Comparison of ENCODE assay signal across 8 mouse cellular contexts in genomic region chr3:89308089-89308488, GRCm38 (mm10). TPM values are rescaled to one million over a fixed set of nuclear protein-coding genes. Genes with fewer than 3 reads are reported as not detected.
DNase-seq lines count a peak whose midpoint lies in the region; ATAC-seq and TF ChIP-seq lines count a peak whose summit lies in the region.

No protein-coding gene starts in this region.

- TF ChIP-seq CTCF in Patski (IDR thresholded peaks at IDR 0.05) = no peak

- ATAC-seq in Patski = peak; percentile 42
- ATAC-seq in intestine, embryonic 15.5 days = peak; percentile 67; the same call in 1 of the 2 replicates
- peak; percentile 34; the same call in 1 of the 2 replicates for ATAC-seq in liver, embryonic 13.5 days (ENCODE audit: low read depth)
- peak; percentile 68; the same call in 1 of the 2 replicates for ATAC-seq in neural tube, embryonic 12.5 days (ENCODE audit: low FRiP score, low read depth)

- H3K4me1 ChIP-seq in intestine, embryonic 15.5 days (replicated peaks) = peaks cover 8% of the 10 kb centered on the region
- 0 out of 2 replicates have a peak, but pooled peaks cover 4% of the 10 kb centered on the region for H3K4me1 ChIP-seq in liver, embryonic 13.5 days (replicated peaks)
- H3K4me1 ChIP-seq in neural tube, embryonic 12.5 days = no peaks in the 10 kb centered on the region

- peak; percentile 76 for DNase-seq in A20 (ENCODE audit: low read depth, low spot score)
- no peak for DNase-seq in Patski (ENCODE audit: low read depth, low spot score)
- DNase-seq in cerebellum, postnatal 14 days = peak; percentile 84
- DNase-seq in gastrocnemius, postnatal 25 days = peak; percentile 52
- peak; percentile 34 for DNase-seq in liver, embryonic 13.5 days
- peak; percentile 70 for DNase-seq in thymus, postnatal 0 days (ENCODE audit: low spot score)

- no peaks in the 10 kb centered on the region for H3K36me3 ChIP-seq in intestine, embryonic 15.5 days
- no peaks in the 10 kb centered on the region for H3K36me3 ChIP-seq in liver, embryonic 13.5 days
- no peaks in the 10 kb centered on the region for H3K36me3 ChIP-seq in neural tube, embryonic 12.5 days

- 5% methylated on average over 9 of the region's 9 CpGs for WGBS in intestine, embryonic 15.5 days
- WGBS in liver, embryonic 13.5 days (ENCODE audit: insufficient replicate concordance) = 7% methylated on average over 9 of the region's 9 CpGs
- WGBS in neural tube, embryonic 12.5 days = 4% methylated on average over 9 of the region's 9 CpGs

- no peak overlapping the region for H3K4me2 ChIP-seq in intestine, embryonic 15.5 days (replicated peaks)
- no peak overlapping the region for H3K4me2 ChIP-seq in liver, embryonic 13.5 days
- H3K4me2 ChIP-seq in neural tube, embryonic 12.5 days (replicated peaks) = no peak overlapping the region

- in situ Hi-C loops in Patski (cut with MboI; ENCODE audit: low pct_unique_long_range_greater_than_20kb) = loop anchor here (5.0 kb wide), 1 partner anchor 61 kb away; the partner anchor contains the start of genes Krtcap2 and Trim46

- POLR2A ChIA-PET in Patski (lab: Charles Lee) = interaction anchor here (0.5 to 1.6 kb wide), 5 partner anchors 8 to 94 kb away, joined by 3 to 4 read pairs (median 3); no protein-coding TSS in a partner anchor

- CTCF ChIA-PET in Patski (lab: Charles Lee) = interaction anchor here (0.7 to 2.0 kb wide), 20 partner anchors 8 to 97 kb away, joined by 3 to 18 read pairs (median 4); partner anchors contain the start of genes Adam15, Krtcap2, Mtx1 and Trim46

- H3K9me3 ChIP-seq in intestine, embryonic 15.5 days = no peaks in the 10 kb centered on the region
- no peaks in the 10 kb centered on the region for H3K9me3 ChIP-seq in liver, embryonic 13.5 days (replicated peaks)
- H3K9me3 ChIP-seq in neural tube, embryonic 12.5 days = no peaks in the 10 kb centered on the region

- no peak overlapping the region for H3K27ac ChIP-seq in intestine, embryonic 15.5 days
- H3K27ac ChIP-seq in liver, embryonic 13.5 days = no peak overlapping the region
- no peak overlapping the region for H3K27ac ChIP-seq in neural tube, embryonic 12.5 days

- no peaks in the 10 kb centered on the region for H3K27me3 ChIP-seq in Patski
- no peaks in the 10 kb centered on the region for H3K27me3 ChIP-seq in intestine, embryonic 15.5 days (replicated peaks)
- no peaks in the 10 kb centered on the region for H3K27me3 ChIP-seq in liver, embryonic 13.5 days
- no peaks in the 10 kb centered on the region for H3K27me3 ChIP-seq in neural tube, embryonic 12.5 days (replicated peaks)

- no peak overlapping the region for H3K9ac ChIP-seq in intestine, embryonic 15.5 days
- no peak overlapping the region for H3K9ac ChIP-seq in liver, embryonic 13.5 days
- no peak overlapping the region for H3K9ac ChIP-seq in neural tube, embryonic 12.5 days

- no peak overlapping the region for H3K4me3 ChIP-seq in intestine, embryonic 15.5 days (replicated peaks)
- H3K4me3 ChIP-seq in liver, embryonic 13.5 days (replicated peaks) = no peak overlapping the region
- no peak overlapping the region for H3K4me3 ChIP-seq in neural tube, embryonic 12.5 days

RNA-seq across cellular contexts. Expression of gene Efna3, which starts 14.7 kb away (rescaled TPM):
- polyA plus RNA-seq in Patski (2021) = 9.4 TPM
- total RNA-seq in gastrocnemius, postnatal 25 days (2021) = not detected
- polyA plus RNA-seq in intestine, embryonic 15.5 days (2015; fragmentation: Nextera tagmentation; extraction: Ambion mirVana) = 9.0 and 9.2 TPM in 2 replicates
- polyA plus RNA-seq in liver, embryonic 13.5 days (2015; fragmentation: Nextera tagmentation; extraction: Ambion mirVana) = 0.32 and 0.41 TPM in 2 replicates
- polyA plus RNA-seq in neural tube, embryonic 12.5 days (2016; fragmentation: Nextera tagmentation; extraction: Ambion mirVana) = 51.3 and 54.7 TPM in 2 replicates
- 0.82 and 1.0 TPM in 2 replicates for polyA plus RNA-seq in thymus, postnatal 0 days (2015; fragmentation: Nextera tagmentation; extraction: Ambion mirVana)

RNA-seq across cellular contexts. Expression of gene Efna1, which starts 27.1 kb away (rescaled TPM):
- polyA plus RNA-seq in Patski (2021) = 97.1 TPM
- total RNA-seq in gastrocnemius, postnatal 25 days (2021) = 10 to 100 TPM; 10.2 to 12.8 TPM
- 57.9 and 58.5 TPM in 2 replicates for polyA plus RNA-seq in intestine, embryonic 15.5 days (2015; fragmentation: Nextera tagmentation; extraction: Ambion mirVana)
- 4.3 and 4.6 TPM in 2 replicates for polyA plus RNA-seq in liver, embryonic 13.5 days (2015; fragmentation: Nextera tagmentation; extraction: Ambion mirVana)
- 14.4 and 15.9 TPM in 2 replicates for polyA plus RNA-seq in neural tube, embryonic 12.5 days (2016; fragmentation: Nextera tagmentation; extraction: Ambion mirVana)
- 12.4 and 13.2 TPM in 2 replicates for polyA plus RNA-seq in thymus, postnatal 0 days (2015; fragmentation: Nextera tagmentation; extraction: Ambion mirVana)

RNA-seq across cellular contexts. Expression of gene Efna4, which starts 29.7 kb away (rescaled TPM):
- 48.7 TPM for polyA plus RNA-seq in Patski (2021)
- total RNA-seq in gastrocnemius, postnatal 25 days (2021) = under 1 TPM in 1 of 2 experiments, not detected in 1; 0.38 TPM
- polyA plus RNA-seq in intestine, embryonic 15.5 days (2015; fragmentation: Nextera tagmentation; extraction: Ambion mirVana) = 16.9 and 18.1 TPM in 2 replicates
- polyA plus RNA-seq in liver, embryonic 13.5 days (2015; fragmentation: Nextera tagmentation; extraction: Ambion mirVana) = 1.0 and 1.2 TPM in 2 replicates
- polyA plus RNA-seq in neural tube, embryonic 12.5 days (2016; fragmentation: Nextera tagmentation; extraction: Ambion mirVana) = 15.8 and 17.8 TPM in 2 replicates
- polyA plus RNA-seq in thymus, postnatal 0 days (2015; fragmentation: Nextera tagmentation; extraction: Ambion mirVana) = 5.3 and 6.0 TPM in 2 replicates

RNA-seq across cellular contexts. Expression of gene Slc50a1, which starts 37.7 kb away (rescaled TPM):
- 88.3 TPM for polyA plus RNA-seq in Patski (2021)
- total RNA-seq in gastrocnemius, postnatal 25 days (2021) = 10 to 100 TPM in 1 of 2 experiments, 1 to 10 TPM in 1; 8.2 to 11.4 TPM
- 60.6 and 63.9 TPM in 2 replicates for polyA plus RNA-seq in intestine, embryonic 15.5 days (2015; fragmentation: Nextera tagmentation; extraction: Ambion mirVana)
- polyA plus RNA-seq in liver, embryonic 13.5 days (2015; fragmentation: Nextera tagmentation; extraction: Ambion mirVana) = 17.4 and 18.0 TPM in 2 replicates
- 39.0 and 40.2 TPM in 2 replicates for polyA plus RNA-seq in neural tube, embryonic 12.5 days (2016; fragmentation: Nextera tagmentation; extraction: Ambion mirVana)
- polyA plus RNA-seq in thymus, postnatal 0 days (2015; fragmentation: Nextera tagmentation; extraction: Ambion mirVana) = 84.7 and 87.2 TPM in 2 replicates

RNA-seq across cellular contexts. Expression of gene Adam15, which starts 41.7 kb away (rescaled TPM):
- 226 TPM for polyA plus RNA-seq in Patski (2021)
- total RNA-seq in gastrocnemius, postnatal 25 days (2021) = 10 to 100 TPM; 21.9 to 24.6 TPM
- polyA plus RNA-seq in intestine, embryonic 15.5 days (2015; fragmentation: Nextera tagmentation; extraction: Ambion mirVana) = 45.5 and 49.5 TPM in 2 replicates
- polyA plus RNA-seq in liver, embryonic 13.5 days (2015; fragmentation: Nextera tagmentation; extraction: Ambion mirVana) = 9.5 and 9.6 TPM in 2 replicates
- 37.1 and 40.4 TPM in 2 replicates for polyA plus RNA-seq in neural tube, embryonic 12.5 days (2016; fragmentation: Nextera tagmentation; extraction: Ambion mirVana)
- polyA plus RNA-seq in thymus, postnatal 0 days (2015; fragmentation: Nextera tagmentation; extraction: Ambion mirVana) = 17.4 and 18.1 TPM in 2 replicates
